Mouse (Mus musculus): ENCODE results near the gene Dnaic1.

Gene Dnaic1

DNA sequence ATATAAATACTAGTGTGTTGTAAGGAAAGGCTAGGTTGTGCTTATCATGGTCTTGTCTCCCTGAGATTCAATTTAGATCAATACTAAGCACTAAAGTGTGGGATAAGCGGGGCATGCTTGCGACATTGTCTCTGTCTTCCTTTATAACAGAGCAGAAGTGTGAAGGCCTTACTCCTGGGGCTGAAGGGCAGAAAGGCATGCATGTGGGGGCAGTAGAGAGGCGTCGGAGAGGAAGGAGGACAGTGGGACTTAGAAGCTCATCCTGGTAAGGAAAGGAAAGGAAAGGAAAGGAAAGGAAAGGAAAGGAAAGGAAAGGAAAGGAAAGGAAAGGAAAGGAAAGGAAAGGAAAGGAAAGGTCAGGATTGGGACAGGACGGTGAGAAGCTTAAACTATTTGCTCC, 1.9 kb downstream of the Dnaic1 start:
- 45% methylated on average over 5 of the region's 5 CpGs for WGBS

DNA sequence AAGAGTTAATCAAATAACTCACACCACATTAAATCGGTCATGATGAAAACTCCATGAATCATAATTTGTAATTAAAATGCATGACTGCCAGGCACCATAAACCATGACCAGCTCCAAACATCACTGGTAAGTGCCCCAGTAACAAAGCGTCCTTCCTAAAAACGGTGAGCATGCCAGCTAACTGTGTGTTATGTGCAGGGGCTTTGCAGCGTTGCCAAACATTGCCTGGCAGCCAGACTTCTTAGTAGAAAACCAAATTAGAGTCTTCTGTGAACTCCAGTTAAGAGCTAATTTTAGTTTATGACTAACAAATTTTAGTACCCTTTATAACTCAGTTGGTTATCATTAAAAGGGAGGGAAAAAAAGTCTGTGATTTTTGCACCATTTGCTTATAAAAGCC, 3.9 kb downstream of the Dnaic1 start:
- WGBS: 39% methylated on average over 4 of the region's 4 CpGs

DNA sequence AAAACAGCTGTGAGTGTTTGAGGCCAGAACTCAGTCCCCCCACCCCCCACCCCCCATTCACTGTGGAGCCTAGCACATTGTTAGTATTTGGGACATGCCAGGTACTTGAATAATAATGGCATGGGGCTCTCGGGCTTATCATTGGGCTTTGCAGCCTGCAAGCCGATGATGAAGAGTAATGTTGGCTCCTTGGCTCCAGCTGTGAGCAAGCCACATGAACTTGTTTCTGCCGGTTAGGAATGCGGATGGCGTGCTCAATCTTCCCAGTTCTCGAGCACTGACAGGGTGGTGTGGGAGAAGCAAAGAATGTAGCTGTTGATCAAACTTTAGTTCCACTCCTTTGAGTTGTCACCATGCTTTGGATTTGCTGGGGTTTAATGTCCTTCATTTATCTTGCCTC, 6.3 kb downstream of the Dnaic1 start:
- WGBS: 71% methylated on average over 6 of the region's 6 CpGs

DNA sequence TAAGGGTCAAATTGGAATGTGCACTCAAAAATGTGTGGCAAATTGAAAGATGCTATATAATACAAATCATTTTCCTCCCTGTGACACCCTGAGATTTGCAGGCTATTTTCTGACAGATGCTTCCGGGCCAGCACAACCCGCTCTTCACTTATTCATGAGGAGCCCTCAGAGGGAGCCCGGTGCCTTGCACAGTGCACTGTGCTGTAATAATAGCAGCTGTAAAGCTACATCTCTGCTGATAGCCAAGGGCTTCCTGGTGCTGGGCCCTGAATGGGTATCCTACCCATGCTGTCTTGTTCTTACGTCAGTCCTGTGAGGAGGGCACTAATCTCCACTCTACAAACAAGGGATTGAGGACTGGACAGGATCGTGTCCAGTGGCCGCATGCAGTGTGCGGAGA, 13.8 kb downstream of the Dnaic1 start:
- 83% methylated on average over 7 of the region's 7 CpGs for WGBS

DNA sequence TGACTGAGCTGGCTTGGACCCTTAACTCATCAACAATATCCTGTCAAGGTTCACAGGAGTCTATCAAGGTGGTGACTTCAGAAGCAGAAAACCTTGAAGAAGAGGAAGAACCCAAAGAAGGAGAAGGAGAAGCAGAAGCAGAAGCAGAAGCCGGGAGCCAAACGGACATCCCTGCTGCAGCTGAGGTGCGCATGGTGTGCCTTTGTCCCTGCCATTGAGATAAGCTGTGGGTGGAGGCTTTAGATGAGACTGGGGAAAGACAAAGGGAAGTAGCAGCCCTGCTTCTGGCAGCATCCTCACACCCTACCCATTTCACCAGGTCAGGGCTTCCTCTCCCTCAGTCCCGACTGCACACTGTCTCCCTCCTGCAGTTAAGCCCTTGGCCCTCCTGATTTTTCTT, 33.2 kb downstream of the Dnaic1 start:
- WGBS: 77% methylated on average over 4 of the region's 4 CpGs

DNA sequence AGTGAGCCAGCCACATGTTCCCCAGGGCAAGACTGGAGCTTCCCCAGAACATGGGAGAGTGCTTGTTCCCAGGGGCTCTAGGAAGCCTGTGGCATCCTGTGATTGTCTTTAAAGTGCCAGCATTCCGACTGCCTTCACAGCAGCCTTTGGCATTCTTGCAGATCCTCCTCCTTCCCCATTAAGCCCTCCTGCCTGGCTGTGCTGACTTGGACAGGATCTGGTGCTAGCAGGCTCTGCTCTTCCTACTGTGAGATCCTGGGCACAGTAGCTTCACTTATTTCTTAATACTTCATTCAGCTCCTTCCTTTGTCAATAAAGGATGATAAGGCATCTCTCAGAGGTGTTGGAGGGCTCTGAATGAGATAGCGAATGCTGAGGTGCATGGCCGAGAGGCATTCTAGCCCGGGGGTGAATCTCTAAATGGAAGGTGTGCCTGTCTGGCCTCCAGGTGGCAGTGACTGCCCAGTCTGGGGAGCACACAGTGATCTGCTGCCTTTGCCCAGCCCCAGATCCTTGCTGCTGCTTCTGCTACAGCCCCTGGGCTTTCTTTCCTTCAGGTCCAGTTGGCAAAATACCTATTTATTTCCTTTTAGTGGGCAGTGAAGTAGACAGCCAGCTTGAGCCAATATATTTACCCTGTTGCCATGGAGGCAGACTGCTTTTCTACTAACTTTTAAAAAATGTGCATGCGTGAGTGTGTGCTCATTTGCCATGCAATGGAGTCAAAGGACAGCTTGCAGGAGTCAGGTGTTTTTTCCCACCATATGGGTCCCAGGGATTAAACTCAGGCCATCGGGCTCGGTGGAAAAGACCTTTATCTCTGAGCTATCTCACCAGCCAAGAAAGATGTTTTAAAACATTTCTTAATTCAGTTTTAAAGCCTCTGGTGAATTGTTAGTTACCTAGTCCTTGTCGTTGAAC, 35.2 kb downstream of the Dnaic1 start:
- WGBS: 37% methylated on average over 8 of the region's 8 CpGs

DNA sequence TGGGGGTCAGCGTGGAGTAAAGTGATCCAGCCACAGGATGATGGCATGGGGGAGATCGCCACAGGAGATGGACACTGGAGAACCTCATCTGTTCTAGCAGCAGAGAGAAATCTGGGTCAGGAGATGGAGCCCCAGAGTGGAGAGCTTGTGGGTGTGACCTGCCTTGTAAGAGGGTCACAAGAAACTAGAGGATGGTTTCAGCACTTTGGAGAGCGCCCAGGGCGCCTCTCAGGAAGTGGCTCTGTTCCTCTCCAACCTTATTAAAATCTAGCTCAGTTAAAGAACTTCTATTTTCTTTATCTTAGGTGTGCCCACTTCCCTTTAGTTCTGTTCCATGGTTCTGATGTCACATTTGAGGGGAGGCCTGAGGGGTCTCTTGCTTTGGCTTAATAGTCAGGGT, 37.2 kb downstream of the Dnaic1 start:
- WGBS: 83% methylated on average over 4 of the region's 4 CpGs

DNA sequence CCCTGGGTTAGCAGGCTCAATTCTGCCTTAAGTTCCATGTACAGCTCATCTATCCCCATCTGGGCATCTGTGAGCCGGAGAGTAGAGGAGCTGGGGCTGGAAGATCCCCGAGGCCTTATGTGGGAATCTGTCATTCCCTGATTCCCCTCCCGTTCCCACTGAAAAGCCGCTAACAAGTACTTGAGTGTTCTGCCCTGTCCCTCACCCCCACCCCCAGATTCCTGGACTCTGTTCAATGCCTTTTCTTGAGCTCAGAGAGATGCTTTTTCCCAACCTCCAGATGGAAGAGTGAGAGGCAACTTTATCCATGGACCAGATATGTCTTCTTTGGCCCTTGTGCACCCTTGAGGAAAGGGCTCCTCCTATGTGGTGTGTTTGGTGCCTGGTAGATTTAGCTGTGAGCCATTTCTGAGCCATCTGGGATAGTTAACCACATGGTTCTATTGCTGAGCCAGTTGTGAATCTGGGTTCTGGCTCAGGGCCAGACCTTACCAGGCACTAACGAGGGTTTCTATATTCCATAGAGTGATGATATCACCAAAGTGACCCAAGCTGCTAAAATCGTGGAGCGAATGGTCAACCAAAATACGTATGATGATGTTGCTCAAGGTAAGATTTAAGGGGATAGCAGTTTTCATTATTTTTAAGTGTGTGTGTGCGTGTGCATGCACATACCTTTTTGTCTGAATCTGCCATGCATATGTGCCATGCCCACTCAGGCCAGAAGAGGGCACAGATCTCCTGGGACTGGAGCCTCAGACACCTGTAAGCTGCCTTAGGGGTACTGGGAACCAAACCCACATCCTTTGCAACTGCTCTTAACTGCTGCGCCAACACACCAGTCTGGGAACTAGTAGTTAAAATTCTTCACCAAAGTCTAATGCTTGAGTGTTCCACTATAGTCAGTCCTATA, 40.4 kb downstream of the Dnaic1 start:
- 68% methylated on average over 10 of the region's 10 CpGs for WGBS

DNA sequence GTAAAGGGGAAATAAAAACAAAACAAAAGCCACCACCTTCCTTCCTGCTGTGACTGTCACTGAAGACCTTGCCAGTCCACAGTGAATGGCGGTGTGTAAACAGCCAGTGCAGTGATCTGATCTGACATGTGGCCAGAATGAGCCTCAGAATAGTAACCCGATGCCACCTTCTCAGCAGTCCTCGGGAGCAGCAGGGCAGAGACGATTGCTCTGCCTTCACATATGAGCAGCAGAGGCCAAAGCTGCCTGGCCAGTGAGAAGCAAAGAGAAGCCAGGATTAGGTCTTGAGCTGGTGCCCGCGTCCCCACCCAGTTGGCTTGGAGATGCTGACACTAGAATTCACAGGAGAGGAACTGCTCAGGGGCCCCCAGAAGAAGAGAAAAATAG, 41.0 kb downstream of the Dnaic1 start:
- 65% methylated on average over 6 of the region's 6 CpGs for WGBS

DNA sequence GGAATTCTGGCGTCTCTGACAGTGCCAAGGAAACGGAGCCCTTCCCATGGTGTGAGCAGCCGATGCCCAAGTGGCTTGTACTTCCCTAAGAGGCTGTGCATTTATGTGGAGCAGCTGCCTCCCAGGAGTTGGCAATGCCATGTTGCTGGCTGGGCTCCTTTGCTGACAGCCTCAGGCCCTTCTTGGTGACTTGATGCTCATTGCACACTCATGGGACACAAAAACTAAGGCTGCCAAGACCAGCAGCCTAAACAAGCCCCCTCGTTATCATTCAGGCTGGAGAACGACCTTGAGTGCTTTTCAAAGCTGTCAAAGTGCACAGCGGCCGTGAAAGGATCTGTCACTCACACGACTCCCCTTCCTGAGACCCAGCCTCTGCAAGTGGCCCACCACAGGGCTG, 42.6 kb downstream of the Dnaic1 start:
- WGBS: 64% methylated on average over 8 of the region's 8 CpGs

DNA sequence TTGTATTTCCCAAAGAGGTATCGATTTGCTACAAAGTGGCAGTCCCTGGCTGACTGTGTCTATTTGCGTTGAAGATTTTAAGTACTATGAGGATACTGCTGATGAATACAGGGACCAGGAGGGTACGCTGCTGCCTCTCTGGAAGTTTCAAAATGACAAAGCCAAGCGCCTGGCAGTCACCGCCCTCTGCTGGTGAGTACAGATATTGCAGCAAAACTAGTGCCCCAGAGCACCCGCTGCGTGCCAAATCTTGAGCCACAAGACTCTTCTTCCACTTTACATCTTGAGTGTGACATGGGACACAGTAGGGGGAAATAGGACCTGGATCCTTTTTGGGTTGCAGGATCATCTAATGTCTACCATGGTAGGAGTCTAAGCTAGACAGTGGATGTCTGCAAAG, 44.6 kb downstream of the Dnaic1 start:
- WGBS: 5% methylated on average over 7 of the region's 7 CpGs

DNA sequence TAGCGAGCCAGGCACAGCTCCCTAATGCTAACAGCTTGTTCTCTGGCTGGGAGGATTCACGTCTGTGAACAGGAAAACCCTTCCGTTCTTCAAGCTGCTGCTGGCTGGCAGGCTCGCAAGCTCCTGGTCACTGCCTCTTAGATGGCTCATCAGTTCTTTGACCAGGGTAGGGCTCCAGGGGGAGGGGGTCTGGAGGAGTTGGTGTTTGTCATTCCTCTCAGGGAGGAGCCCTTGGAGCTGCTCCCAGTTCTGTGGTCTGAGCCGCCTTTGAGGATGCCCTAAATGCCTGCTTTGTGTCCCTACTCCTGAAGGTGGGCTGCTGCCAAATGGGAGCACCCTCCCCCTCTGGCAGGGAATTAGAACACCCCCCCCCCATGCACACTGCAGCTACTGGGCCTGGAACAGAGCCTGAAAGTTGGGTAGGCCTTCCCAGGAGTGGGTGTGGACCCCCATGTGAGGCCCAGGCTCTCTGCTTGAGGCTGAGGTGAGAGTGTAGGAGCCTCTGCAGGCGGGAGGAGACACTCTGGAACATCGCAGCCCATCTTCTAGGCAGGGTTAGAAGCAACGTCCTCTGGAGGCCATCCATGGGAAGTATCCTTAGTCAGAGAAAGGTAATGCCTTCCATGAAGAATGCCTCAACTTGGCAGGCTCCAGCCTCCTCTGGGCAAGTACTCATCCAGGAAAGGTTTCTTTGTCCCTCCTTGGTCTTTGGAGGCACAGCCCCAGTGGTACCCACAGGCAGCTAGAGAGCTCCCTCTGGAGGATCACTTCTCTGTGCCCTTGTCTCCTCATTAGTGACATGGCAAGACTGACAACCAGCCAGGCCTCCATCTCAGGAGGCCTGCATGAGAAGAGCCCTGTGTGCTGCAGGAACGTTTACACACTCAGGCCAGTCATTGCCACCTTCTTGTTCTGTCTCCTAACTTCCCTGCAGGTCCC, 46.4 kb downstream of the Dnaic1 start:
- WGBS: 52% methylated on average over 9 of the region's 9 CpGs

DNA sequence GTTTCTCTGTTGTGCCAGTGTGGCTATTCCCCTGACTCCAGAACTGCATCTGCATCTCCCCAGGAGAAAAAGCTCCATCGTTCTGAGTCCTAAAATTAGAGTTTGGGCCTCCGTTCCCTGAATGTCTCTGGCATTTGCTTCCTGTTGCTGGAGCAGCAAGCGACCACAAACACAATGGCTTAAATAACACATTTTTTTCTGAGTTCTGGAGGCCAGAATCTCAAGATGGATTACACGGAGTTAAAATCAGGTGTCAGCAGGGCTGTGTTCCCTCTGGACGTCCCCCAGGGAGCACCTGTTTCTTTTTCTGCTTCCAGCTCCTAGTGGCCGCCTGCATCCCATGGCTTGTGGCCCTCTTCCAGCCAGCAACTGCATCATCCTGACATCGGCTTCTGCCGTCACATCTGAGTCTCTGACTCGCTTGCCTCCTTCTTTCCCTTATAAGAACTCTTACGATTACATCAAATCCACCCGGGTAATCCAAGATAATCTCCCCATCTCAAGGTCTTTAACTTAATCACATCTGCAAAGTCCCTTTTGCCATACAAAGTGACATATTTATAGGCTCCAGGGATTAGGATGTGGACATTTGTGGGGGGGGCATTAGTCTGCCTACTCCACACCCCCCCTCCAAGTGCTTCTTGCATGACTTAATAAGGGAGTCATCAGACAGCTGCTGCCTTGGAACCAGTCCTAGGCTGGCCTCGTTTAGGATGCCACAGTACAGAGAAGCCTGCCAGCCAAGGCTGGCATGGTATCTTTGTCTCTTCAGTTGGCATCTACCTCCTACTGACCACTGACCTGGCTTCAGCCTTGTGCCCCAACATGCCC, 49.6 kb downstream of the Dnaic1 start:
- WGBS: 46% methylated on average over 12 of the region's 12 CpGs

DNA sequence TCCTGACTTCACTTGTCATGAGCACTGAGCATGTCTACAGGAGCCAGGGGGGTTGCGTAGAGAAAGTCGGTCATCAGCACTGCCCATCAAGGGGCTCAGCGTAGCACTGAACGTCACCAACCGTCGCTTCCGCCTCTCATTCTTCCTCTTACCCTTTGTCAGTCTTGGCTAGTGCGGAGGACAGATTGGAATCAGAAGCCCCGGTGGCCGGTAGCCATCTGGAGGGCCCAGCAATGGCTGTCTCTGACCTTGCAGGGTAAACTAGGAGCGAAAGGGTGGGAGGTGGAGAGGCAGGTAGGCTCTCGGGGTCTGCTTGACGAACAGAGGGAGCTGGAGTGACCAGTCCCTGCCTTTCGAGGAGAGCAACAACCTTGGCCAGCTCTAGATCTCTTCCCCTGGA, 52.5 kb downstream of the Dnaic1 start:
- 94% methylated on average over 14 of the region's 14 CpGs for WGBS

DNA sequence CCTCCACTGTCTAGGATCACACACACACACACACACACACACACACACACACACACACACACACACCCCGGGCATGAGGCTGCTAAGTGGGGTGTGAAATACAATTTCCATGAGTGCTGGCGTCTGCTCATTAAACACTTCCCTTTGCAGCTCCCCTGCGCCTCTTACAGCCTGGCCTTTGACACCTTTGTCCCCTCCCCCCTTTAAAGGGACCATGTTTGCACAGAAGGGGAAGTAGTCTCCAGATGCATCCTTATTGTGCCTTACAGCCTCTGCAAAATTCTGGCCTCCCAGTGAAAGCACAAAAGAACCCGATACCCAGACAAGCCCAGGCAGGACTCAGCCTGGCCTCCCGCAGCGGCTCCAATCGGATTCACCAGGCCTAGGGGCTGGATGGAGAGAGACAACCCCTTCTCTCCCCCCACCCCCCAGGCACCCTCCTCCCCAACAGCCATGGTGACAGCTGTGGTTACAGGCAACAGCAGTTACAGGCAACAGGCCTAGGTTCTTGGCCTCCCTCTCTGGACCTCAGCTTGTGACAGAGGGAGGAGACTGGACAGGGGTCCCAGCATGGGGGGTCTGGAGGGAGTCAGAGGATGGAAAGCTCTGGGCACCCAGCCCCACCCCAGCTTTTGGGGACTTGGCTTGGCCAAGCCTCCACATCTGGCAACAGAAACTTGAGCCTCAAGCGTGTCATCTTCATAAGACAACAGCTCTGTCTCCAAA, 58.8 kb downstream of the Dnaic1 start:
- 55% methylated on average over 8 of the region's 8 CpGs for WGBS

DNA sequence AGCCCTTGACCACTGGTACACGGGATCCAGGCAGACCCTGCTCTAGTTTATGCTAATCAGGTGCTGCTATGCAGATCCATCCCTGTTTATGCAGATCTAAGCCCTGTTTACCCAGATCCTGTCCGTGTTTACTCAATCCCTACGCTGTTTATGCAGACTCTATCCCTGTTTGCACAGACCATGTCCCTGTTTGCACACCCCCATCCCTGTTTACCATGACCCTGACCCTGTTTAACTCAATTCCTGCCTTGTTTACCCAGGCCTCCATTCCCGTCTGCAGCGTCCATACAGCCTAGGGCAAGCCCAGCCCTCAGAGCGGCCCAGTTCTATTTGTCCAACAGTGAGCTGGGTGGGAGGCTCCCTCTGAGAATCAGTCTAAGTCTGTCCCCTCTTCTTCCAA, 60.6 kb downstream of the Dnaic1 start:
- 73% methylated on average over 6 of the region's 6 CpGs for WGBS

DNA sequence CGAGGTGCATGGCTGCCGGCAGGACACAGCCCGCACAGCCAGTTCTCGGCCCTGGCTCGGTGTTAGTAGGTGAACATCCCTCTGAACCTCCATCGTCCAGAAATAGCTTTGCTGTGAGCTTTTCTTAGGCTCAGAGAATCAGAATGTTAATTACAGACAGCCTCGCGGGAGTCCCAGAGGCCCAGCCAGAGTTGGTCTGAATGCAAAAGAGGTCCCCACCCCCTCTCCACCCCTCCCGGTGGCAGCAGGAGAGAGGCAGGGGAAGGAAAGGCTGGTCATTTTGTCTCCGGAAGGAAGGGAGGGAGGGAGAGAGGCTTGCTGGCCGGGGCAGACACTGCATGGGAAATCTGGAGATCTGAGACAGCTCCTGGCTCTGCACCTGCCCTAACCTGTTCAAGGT, 61.8 kb downstream of the Dnaic1 start:
- 21% methylated on average over 11 of the region's 11 CpGs for WGBS

DNA sequence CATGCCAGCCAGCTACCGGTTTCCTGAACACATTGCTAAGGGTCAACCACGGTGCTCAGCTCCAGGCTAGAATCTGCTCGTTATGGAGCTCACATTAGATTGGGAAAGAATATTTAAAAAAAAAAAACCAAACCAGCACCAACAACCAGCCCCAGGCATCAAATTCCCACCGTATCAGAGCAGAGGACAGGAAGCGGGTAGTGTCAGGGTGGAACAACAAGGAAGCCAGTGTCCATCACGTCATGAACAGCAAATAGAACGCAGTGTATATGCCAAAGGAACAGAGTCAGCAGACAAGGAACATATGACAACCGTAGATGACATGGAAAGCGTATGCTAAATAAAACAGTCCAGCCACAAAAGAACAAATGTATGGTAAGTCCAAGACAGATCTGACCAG, 63.4 kb downstream of the Dnaic1 start:
- WGBS: 80% methylated on average over 9 of the region's 9 CpGs

DNA sequence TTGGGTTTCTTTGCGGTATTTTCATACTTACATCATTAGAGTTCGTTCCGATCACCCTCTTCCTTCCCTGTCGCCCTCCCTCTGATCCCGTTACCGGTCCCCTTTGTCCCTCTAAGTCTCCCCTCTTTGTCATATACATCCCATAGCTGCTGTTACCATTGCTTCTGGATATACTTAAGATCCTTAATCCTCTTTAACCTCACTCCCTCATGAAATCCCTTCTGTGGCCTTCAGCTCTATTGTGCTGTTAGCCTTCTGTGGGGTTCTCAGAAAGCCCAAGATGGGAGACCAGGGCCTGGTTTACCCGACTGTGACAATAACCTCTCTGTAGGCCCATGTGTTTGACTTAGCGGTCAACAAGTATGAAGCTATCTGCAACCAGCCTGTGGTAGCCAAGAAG, 65.1 kb downstream of the Dnaic1 start:
- WGBS: 94% methylated on average over 8 of the region's 8 CpGs

DNA sequence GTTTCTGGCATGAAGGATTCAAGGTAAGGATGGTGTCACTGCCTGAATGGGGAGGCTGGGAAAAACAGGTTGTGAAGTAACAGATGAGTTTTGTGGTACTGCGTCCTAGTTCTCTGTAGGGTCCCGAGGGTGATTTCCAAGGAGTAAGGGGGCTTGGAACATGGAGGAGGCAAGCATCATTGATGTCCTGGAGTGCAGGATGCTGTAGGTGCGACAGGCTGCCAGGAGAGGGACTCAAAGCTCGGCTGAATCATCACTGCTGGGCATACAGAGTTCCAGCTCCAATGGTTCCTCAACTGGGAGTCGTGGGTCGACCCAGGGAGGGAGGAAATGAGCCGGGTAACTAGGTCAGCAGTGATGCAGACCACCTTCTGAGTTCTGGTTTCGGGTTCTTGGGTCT, 65.6 kb downstream of the Dnaic1 start:
- WGBS: 82% methylated on average over 8 of the region's 8 CpGs
